Mouse (Mus musculus): Measurements from ENCODE around the gene Ccdc51. TPM values are rescaled to one million over a fixed set of nuclear protein-coding genes. Genes with fewer than 3 reads are reported as not detected.
A peak's percentile ranks its signal among the peaks of the same experiment; 100 is the strongest.

Gene Ccdc51
- polyA plus RNA-seq, 1 experiment, result 7.7 TPM

GRCm38 (mm10) chr9:109053366-109053765 lies 28.9 kb upstream of the Ccdc51 start:
- no peak for DNase-seq
- no peak overlapping the region for H3K27ac ChIP-seq (ENCODE audit: insufficient read depth, low read length)
- no peak overlapping the region for H3K4me3 ChIP-seq (replicated peaks; ENCODE audit: insufficient read depth, low read depth, low read length)
- no peaks in the 10 kb centered on the region for H3K27me3 ChIP-seq (ENCODE audit: control insufficient read depth, insufficient read depth, low read length)
- peaks cover 15% of the 10 kb centered on the region for H3K4me1 ChIP-seq (ENCODE audit: control insufficient read depth, insufficient read depth, low read length)
- 78% methylated on average over 3 of the region's 3 CpGs for WGBS
- TF ChIP-seq CTCF (IDR thresholded peaks at IDR 0.05; ENCODE audit: borderline replicate concordance, insufficient read depth, low read depth, low read length), result no peak
- no peak for TF ChIP-seq POLR2A (IDR thresholded peaks at IDR 0.05; ENCODE audit: borderline replicate concordance, insufficient read depth, low read length)

- no peak overlapping the region for H3K4me3 ChIP-seq (replicated peaks; ENCODE audit: insufficient read depth, low read depth, low read length)
- WGBS, result 75% methylated on average over 6 of the region's 6 CpGs
- no peaks in the 10 kb centered on the region for H3K27me3 ChIP-seq (ENCODE audit: control insufficient read depth, insufficient read depth, low read length)
- DNase-seq, result peak in 1 of 2 experiments; percentile 11
- peaks cover 20% of the 10 kb centered on the region for H3K4me1 ChIP-seq (ENCODE audit: control insufficient read depth, insufficient read depth, low read length)
- TF ChIP-seq CTCF (IDR thresholded peaks at IDR 0.05; ENCODE audit: borderline replicate concordance, insufficient read depth, low read depth, low read length), result no peak
- TF ChIP-seq POLR2A (IDR thresholded peaks at IDR 0.05; ENCODE audit: borderline replicate concordance, insufficient read depth, low read length), result no peak
- H3K27ac ChIP-seq (ENCODE audit: insufficient read depth, low read length), result no peak overlapping the region
Observed at GRCm38 (mm10) chr9:109053851-109054250, 28.4 kb upstream of the Ccdc51 start.

- H3K4me3 ChIP-seq (replicated peaks; ENCODE audit: insufficient read depth, low read depth, low read length), result peak overlapping the region; percentile 91
- peaks cover 20% of the 10 kb centered on the region for H3K4me1 ChIP-seq (ENCODE audit: control insufficient read depth, insufficient read depth, low read length)
- 7% methylated on average over 7 of the region's 7 CpGs for WGBS
- no peaks in the 10 kb centered on the region for H3K27me3 ChIP-seq (ENCODE audit: control insufficient read depth, insufficient read depth, low read length)
- peak overlapping the region; percentile 52; the same call in 1 of the 2 replicates for H3K27ac ChIP-seq (ENCODE audit: insufficient read depth, low read length)
- TF ChIP-seq CTCF (IDR thresholded peaks at IDR 0.05; ENCODE audit: borderline replicate concordance, insufficient read depth, low read depth, low read length) (no peak), POLR2A (IDR thresholded peaks at IDR 0.05; ENCODE audit: borderline replicate concordance, insufficient read depth, low read length) (peak; percentile 52; the same call in 1 of the 2 replicates)
- peak; percentile 71 to 79 for DNase-seq
Observed at GRCm38 (mm10) chr9:109054712-109055111, 27.6 kb upstream of the Ccdc51 start.

- DNase-seq, result peak; percentile 37 to 42
- TF ChIP-seq POLR2A (IDR thresholded peaks at IDR 0.05; ENCODE audit: borderline replicate concordance, insufficient read depth, low read length), result no peak
- no peak for TF ChIP-seq CTCF (IDR thresholded peaks at IDR 0.05; ENCODE audit: borderline replicate concordance, insufficient read depth, low read depth, low read length)
- 65% methylated on average over 12 of the region's 12 CpGs for WGBS
- peak overlapping the region; percentile 91 for H3K4me3 ChIP-seq (replicated peaks; ENCODE audit: insufficient read depth, low read depth, low read length)
- no peaks in the 10 kb centered on the region for H3K27me3 ChIP-seq (ENCODE audit: control insufficient read depth, insufficient read depth, low read length)
- 0 out of 2 replicates have a peak overlapping the region, but pooled peaks have one; percentile 52 for H3K27ac ChIP-seq (ENCODE audit: insufficient read depth, low read length)
- H3K4me1 ChIP-seq (ENCODE audit: control insufficient read depth, insufficient read depth, low read length), result peaks cover 20% of the 10 kb centered on the region
Observed at GRCm38 (mm10) chr9:109055271-109056030, 26.8 kb upstream of the Ccdc51 start.

- no peak for TF ChIP-seq POLR2A (IDR thresholded peaks at IDR 0.05; ENCODE audit: borderline replicate concordance, insufficient read depth, low read length)
- no peak for TF ChIP-seq CTCF (IDR thresholded peaks at IDR 0.05; ENCODE audit: borderline replicate concordance, insufficient read depth, low read depth, low read length)
- Histone ChIP-seq H3K4me1 (ENCODE audit: control insufficient read depth, insufficient read depth, low read length) (peaks cover 20% of the 10 kb centered on the region), H3K27ac (ENCODE audit: insufficient read depth, low read length) (no peak overlapping the region), H3K27me3 (ENCODE audit: control insufficient read depth, insufficient read depth, low read length) (no peaks in the 10 kb centered on the region), H3K4me3 (replicated peaks; ENCODE audit: insufficient read depth, low read depth, low read length) (no peak overlapping the region)
- DNase-seq, result peak in 1 of 2 experiments; percentile 21
- 90% methylated on average over 17 of the region's 17 CpGs for WGBS
Observed at GRCm38 (mm10) chr9:109056081-109056690, 26.1 kb upstream of the Ccdc51 start.

GRCm38 (mm10) chr9:109056916-109057315 lies 25.4 kb upstream of the Ccdc51 start:
- H3K27ac ChIP-seq (ENCODE audit: insufficient read depth, low read length), result no peak overlapping the region
- 84% methylated on average over 4 of the region's 4 CpGs for WGBS
- H3K4me1 ChIP-seq (ENCODE audit: control insufficient read depth, insufficient read depth, low read length), result peaks cover 20% of the 10 kb centered on the region
- peak in 1 of 2 experiments; percentile 15 for DNase-seq
- H3K4me3 ChIP-seq (replicated peaks; ENCODE audit: insufficient read depth, low read depth, low read length), result no peak overlapping the region
- H3K27me3 ChIP-seq (ENCODE audit: control insufficient read depth, insufficient read depth, low read length), result no peaks in the 10 kb centered on the region
- TF ChIP-seq CTCF (IDR thresholded peaks at IDR 0.05; ENCODE audit: borderline replicate concordance, insufficient read depth, low read depth, low read length) (no peak), POLR2A (IDR thresholded peaks at IDR 0.05; ENCODE audit: borderline replicate concordance, insufficient read depth, low read length) (no peak)

- no peak for TF ChIP-seq POLR2A (IDR thresholded peaks at IDR 0.05; ENCODE audit: borderline replicate concordance, insufficient read depth, low read length)
- no peak for TF ChIP-seq CTCF (IDR thresholded peaks at IDR 0.05; ENCODE audit: borderline replicate concordance, insufficient read depth, low read depth, low read length)
- Histone ChIP-seq H3K4me3 (replicated peaks; ENCODE audit: insufficient read depth, low read depth, low read length) (no peak overlapping the region), H3K4me1 (ENCODE audit: control insufficient read depth, insufficient read depth, low read length) (peaks cover 20% of the 10 kb centered on the region), H3K27me3 (ENCODE audit: control insufficient read depth, insufficient read depth, low read length) (no peaks in the 10 kb centered on the region), H3K27ac (ENCODE audit: insufficient read depth, low read length) (no peak overlapping the region)
- 75% methylated on average over 5 of the region's 5 CpGs for WGBS
- peak in 1 of 2 experiments; percentile 11 for DNase-seq
Observed at GRCm38 (mm10) chr9:109057543-109057942, 24.8 kb upstream of the Ccdc51 start.
